Mouse (Mus musculus): ENCODE data around the gene Adat1.

DNA sequence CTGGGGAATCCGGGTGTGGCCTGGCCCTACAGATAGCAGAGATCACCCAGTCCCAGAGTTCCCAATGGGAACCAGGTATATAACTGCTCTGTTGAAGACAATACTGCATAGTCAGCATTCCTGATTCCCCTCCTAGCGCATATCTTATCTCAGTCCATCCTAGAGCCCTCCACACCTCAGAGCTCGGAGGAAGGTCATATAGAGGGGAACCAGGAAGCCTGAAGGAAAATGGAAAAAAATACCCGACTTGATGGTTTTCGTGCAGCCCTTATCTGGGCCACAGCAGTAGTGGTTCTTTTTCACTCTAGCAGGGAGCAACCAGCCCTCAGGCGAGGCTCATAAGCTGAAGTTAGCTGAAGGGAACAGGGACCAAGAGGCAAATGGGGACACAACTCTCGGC, 67.1 kb downstream of the Adat1 start:
- TF ChIP-seq POLR2A (IDR thresholded peaks at IDR 0.05; ENCODE audit: control insufficient read depth, low read depth, low read length) (no peak), CTCF (IDR thresholded peaks at IDR 0.05; ENCODE audit: control insufficient read depth, insufficient read depth, insufficient replicate concordance, low read depth, low read length) (no peak)

Measured in testis, adult 2 months (tissue).